Mouse (Mus musculus) layer of hippocampus, adult 11-12 months (tissue): Measurements from ENCODE around the gene Rbms3.

ENCODE experiments used
- DNase-seq: peaks from one replicate; pipeline ENCODE4 v3.0.0; 2022; ENCODE audit warnings: low spot score

Gene Rbms3

DNA sequence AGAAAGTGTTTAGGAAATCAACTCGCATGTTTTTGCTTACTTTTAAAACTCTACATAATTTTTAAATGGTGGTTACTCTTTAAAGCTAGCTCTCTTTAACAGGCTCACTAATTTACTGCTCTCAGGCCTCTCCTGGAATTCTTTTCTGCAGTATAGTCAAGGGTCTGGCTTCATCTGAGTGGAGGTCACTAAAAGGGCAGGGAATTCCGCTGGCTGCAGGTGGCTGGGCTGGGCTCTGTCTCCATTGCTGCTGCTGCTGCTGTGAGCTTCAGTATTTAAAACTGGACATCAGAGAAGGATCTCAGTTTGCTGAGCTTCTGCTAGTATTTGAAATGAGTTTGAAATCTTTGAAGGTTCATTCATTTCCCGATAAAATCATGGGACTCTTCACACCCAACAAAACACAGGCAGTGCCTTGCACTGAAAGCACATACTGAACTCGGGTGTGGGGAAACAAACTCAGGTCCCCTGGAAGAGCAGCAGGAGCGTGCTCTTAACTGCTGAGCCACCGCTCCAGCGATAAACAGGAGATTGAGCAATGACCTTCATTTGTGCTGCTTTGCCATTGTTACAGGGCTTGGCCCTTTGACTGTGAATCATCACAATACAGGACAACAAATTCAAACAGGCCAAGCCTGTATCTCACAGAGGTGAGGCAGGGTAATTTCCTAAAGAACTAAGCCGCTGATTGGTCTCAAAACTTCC is 990.0 kb downstream of the Rbms3 start:
- no peak for DNase-seq

DNA sequence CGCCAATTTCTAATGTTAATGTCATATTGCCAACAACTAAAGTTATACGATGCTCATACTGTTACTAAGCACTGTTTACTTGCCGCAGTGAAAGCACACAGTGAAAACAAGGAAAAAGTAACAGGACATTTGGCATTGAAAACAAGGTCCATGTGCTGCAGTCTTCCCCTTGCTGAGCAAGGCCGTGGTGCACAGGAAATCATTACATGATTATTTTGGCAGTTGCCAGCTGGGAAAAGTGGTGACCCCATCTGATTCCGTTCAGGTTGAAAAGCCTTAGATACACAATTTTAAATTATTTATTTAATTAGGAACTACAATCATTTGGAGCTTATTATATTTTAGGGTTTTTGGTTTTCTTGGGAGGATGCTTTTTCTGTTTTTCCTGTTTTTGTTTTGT is 995.9 kb downstream of the Rbms3 start:
- DNase-seq = no peak

DNA sequence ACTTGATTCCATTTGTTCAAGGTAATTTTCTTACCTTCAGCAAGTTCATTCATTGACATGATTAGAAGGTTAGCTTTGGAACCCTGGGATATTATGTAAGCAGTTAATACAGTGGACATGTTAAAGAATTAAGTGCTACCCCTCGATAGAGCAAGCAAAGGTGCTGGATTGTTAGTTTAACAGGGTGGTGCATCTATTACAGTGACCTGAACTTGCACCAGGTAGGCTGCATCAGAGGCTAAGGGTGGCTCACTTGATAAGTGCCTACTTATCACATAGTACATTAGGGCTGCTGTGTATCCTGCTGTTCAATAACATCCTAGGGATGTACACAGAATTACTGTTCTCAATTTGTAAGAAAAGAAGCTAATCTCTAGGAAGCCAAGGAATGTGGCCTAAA is 996.6 kb downstream of the Rbms3 start:
- DNase-seq = no peak

DNA sequence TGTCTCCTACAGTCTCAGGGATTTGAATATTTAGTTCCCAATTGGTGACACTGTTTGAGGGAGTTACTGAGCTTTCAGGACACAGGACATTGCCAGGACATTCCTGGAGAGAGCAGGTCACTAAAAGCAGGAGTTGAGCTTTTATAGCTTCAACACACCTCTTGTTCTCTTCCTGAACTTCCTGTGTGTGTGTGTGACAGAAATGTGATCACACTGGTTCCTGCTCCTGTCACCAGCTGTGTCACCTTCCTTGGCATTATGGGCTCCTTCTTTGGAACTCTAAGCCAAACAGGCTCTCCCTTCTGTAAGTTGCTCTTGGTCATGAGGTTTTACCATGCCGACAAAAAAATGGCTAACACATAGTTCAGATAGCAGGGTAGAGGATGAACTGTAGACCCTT is 997.9 kb downstream of the Rbms3 start:
- no peak for DNase-seq

DNA sequence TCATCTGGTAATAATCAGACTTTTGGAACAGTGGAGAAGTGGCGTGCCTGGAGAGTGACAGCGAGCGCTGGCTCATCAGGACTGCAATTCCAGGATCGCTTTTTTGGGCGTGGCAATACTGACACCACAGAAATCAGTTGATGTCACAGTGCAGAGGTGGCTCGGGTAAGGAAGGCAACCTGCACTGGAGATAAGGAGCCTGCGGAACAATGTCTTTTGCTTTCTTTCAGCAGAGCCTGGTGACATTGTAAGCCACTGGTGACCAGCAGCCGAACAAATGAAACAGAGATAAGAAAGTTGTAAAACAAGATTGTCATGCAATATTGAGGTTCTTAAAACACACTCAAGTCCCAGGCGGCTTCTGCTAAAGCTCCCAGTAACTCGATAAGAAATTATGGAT is 998.9 kb downstream of the Rbms3 start:
- no peak for DNase-seq

DNA sequence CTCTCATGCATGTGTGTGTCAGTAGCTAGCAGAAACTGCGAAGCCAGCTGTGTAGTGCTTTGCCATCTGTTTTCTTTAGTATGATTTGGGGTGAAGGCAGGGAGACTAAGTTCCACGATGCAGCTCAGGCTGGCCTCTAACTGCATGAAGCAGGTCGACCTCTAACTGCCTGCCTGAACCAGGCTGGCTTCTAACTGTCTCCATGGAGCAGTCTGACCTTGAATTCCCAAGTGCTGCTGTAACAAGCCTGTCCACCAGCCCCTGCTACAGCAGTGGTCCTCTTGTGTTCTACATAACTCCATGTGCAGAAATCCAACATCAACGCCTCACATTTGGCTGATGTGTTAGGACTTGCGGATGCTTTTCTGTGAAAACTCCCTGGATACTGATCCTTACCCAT is 1009.3 kb downstream of the Rbms3 start:
- no peak for DNase-seq

DNA sequence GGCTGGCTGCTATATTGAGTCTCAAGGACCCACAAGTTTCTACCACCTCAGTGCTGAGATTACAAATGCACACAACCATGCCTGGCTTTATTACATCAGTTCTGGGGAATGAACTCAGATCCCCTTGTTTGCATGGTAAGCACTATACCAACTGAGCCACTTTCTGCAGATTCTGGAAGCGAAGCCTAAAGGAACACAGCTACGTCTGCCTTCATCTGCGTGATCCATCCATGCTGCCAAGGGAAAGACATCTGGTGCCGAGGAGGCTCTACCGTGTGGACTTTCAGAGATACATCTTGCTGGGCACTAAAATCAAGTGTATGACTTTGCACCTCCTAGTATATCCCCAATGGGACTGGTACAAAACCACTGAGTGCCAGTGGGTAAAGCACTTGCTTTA is 1010.8 kb downstream of the Rbms3 start:
- no peak for DNase-seq

DNA sequence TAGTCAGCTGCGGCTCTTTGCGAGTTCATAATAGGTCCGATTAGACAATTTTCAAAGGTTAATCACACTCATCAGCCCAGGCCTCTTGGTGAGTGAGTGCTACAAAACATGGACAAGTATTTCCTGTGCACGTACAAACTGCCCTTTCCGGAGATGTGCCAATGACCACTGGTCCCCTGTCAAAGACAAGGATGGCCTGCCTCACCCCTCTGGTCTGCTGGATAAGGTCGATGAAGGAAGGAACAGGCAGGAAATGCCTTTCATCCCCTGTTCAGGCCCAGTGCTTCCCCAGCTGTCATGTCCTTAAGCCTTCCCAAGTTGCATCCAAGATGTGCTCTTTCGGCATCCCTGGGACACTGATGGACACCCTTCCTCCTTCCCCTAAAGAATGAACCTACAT is 1016.4 kb downstream of the Rbms3 start:
- DNase-seq = no peak

DNA sequence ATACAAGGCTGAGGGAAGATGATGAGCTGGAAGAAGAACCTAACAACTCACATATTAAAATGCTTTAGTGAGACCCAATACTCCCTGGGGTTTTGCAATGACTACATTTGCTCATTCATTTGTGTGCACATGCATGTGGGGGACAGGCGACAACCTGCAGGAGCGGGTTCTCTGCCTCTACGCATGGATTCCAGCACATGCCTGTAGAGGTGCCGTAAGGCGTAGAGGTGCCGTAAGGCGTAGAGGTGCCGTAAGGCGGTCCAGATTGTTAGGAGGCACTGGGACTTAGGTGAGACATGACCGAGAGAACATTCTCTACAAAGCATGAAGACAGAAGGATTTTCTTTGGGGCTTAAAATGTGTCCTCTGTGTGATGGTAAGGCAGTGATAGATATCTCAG is 1033.7 kb downstream of the Rbms3 start:
- no peak for DNase-seq

DNA sequence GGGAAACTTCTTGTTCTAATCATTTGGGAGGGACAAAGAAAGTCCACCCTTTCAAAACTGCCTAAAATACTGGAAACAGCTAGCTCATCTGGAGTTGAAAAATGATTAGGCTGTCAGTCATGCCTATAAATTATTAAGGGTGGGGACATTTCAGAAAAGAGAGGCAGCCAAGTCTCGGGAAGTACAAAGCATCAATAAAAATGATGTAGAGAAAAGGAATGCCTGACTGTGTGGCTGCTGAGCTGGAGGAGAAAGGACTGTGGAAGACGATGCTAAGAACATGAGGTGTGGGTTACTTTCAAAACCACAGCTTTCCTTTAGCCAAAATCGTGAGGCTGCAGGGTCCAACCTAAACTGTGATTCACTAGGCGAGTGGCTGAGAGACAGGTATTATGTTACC is 1037.2 kb downstream of the Rbms3 start:
- no peak for DNase-seq

DNA sequence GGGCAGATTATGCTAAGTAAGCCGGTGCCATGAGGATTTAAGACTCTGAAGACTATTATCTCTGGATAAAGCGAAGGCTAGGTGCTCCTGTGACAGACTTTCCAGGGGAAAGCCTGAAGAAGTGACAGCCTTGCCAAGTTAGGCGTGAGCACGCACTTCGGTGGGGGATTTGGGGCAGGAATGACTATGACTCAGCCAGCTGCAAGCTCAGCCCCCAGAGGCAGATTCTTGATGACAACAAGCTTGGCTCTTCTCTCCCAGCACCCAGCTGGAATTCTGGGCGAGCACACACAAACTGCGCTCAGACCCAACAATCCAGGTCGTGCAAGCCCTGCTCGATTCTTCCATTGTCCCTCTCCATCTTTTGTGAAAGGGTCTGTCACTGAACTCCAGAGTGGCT is 1038.6 kb downstream of the Rbms3 start:
- no peak for DNase-seq

DNA sequence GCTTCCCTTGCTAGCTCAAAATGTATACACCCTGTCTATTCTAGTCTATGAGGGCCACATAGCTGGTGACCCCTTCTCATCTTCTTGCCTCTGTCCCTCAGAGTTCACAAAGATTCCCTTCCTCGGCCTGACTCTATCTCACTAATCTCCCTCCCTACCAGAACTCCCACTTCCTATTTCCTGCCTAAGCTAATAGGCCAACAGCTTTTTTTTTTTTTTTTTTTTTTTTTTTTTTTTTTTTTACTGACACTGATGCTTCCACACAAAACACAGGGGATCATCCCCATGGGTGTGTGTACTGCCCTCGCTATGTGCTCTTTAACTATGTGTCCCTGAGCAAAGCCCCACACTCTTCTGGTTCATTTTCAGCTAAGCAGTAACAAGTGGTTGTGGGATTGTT is 1060.0 kb downstream of the Rbms3 start:
- DNase-seq = no peak

DNA sequence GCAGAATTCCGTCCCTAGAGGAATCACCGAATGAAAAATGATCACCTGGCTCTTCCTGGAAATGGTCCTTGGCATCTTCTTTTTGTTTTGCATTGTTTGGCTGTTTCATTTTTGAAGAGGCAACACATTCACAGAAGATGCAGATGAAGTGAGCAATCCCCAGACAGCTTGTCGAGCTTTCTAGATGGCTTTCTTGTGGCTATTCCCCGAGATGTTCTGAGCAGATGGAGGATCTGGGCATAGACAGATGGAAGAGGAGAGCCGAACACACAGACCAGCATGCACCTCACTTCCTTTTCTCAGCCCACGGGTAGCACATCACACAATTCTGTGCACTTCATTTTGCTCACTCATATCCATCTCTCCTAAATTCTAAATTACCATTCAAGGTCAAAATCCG is 1063.0 kb downstream of the Rbms3 start:
- peak; percentile 10 for DNase-seq

DNA sequence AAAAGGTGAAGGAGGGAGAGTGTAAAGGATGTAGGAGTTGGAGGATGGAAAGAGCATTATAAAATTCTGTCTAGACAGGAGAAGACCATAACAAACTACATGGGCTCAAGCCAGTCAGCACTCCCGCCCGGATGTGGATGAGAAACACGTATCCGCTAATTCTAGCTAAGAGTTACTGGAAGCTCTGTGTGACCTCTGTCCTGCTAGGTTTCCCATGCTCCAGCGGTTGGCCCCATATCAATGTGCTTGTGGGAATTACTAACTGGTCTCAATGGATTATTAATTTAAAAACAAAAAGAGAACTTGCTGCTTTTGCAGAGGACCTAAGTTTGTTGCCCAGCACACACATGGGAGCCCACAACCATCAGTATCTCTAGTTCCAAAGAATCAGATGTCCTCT is 1071.9 kb downstream of the Rbms3 start:
- DNase-seq = no peak

DNA sequence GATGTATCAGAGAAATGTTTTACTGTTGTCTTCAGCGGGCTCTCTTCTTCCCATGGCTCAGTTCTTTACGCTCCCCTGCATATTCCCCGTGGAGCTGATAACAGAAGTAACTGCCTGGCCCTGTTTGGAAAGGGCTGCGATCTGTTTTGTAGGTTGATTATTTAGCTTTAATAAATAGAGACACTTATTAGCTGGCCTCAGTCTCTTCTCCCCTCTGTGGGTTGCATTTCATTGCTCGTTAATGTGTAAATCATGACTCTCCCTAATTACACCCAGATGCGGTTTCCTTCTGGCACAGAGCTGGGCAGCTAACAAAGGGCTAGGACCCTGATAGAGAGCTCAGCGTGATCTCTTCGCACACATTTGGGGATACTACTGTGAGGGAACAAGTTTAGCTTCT is 1073.1 kb downstream of the Rbms3 start:
- DNase-seq = no peak

DNA sequence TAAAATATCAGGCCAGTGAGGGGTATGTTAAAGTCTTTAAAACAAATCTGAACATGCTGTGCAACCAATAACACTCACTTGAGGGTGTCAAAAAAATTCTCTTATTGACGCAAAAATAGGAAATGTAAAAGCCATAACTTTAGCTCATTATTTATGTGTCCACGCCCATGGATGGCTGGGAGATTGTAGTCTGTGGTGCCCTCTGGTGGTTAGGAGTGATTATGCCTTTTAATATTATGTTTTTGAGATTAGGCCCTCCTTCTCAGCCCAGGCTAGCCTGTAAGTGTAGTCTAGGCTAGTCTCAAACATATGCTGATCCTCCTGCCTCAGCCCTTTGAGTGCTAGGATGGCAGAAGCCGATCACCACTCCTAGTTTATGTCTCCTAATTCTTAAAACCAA is 1076.5 kb downstream of the Rbms3 start:
- DNase-seq = peak; percentile 32

DNA sequence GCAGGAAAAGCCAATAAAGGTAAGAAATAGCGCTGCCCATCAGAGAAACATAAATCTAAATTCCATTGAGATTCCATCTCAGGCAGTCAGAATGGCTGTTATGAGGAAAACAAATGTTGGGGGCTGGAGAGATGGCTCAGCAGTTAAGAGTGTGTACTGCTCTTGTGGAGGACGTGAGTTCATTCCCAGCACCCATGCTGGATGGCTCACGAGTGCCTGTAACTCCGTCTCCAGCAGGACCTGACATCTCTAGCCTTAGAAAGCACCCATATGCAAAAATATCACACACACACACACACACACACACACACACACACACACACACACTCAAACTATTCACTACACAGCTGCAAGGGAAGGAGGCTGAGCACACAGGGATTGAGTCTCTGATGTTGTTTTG is 1083.6 kb downstream of the Rbms3 start:
- DNase-seq = no peak

DNA sequence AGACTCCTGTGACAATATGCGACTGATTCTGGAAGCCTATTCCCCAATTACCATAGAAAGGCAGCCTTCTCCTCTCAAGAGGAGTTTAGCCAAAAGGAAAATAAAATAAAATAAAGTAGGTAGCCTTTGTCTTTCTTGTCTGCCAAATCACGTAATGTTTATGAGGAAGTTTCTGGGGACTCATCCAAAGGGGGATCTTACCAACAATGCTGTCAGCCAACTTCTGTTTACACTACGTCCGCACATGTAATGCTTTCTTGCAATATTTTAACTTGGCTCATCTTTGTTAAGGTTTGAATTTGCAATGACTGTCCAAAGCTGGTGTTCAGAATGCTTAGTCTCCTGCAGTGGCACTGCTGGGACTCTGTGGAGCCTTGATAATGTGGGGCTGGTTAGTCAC is 1086.9 kb downstream of the Rbms3 start:
- DNase-seq = no peak

DNA sequence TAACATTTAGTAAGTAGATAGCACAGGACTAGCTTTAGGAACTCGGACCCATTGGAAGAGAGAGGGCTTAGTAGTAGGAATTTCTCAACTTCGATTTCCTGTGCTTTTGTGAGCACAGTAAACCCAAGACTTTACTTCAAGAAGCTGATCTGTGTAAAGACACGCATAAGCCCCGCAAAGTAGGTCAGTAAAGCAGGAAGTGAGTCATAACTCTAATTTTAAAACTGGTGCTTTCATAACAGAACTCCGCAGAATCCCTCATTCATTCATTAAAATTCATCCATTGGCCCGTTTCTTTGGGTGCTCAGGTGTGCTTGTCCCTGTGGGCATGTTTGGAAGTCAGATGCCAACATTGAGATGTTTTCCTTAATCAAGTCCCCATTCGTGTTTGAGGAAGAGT is 1087.7 kb downstream of the Rbms3 start:
- no peak for DNase-seq

DNA sequence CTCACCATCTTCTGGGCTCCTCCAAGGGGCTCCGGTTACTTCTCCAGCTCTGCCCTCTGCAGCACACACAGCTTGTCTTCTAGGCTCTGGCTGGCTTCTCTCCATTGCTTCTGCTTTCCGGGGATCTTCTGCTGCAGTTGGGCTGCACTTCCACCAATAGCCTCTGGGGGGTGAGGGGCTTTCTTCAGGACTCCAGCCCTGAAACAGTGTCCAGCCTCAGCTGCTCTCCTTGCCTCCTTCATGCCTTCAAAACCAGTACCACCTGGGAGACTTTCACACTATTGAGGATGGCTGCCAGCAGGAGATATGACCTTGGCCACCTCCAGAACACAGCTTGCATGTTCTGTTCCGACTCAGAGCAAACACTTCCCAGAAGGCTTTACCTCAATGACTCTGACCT is 1094.0 kb downstream of the Rbms3 start:
- DNase-seq = no peak

DNA sequence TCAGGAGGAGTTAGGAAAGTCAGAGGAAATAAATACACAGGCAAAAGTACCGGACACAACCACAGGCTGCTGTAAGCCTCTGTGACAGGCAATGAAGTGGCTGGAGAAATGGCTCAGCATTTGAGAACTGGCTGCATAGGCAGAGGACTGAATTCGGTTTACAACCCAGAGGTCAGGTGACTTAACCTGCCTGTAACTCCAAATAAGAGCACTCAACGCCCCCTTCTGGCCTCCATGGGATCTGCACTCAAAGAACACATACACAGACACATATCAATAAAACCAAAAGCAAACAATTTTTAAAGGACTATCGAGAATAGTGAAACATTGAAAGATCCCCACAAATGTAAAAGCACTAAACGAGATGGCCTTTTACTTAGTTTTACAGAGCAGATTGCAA is 1096.3 kb downstream of the Rbms3 start:
- DNase-seq = no peak

DNA sequence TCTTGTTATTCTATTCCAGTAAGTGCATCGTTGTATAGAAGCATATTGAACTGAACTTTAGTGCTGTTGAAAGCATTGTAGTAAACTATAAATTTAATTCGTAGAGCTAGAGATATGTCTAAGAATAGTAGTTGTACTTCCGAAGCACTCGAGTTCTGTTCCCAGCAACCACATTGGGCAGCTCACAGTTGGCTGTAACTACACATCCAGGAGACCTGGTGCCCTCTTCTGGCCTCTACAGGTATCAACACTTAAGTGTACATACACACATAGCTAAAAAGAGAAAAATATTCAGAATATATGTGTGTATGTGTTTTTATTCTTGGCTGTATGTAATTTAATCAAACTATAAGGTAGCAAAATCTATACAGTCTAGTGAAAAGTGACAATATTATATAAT is 1098.6 kb downstream of the Rbms3 start:
- no peak for DNase-seq

DNA sequence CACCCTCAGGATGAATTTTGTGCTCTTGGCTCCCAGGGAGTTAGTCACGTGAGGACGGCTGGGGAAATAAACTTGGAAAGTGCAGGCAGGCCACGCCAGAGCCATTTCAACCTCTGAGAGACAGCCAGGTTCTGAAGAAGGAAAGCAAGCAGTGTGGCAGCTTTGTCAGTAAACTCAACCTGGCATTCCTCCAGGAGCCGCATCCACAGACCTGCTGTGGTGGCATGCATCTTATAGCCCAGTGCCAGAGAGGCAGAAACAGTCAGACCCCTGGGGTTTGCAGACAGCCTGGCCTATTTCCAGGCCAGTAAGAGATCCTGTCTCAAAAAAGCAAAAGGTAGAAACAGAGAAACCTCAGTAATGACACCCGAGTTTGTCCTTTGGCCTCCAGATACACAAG is 1105.3 kb downstream of the Rbms3 start:
- DNase-seq = no peak
